Mouse (Mus musculus) midbrain, embryonic 10.5 days (tissue): ENCODE data around the gene Tmem14a. TPM values are rescaled to one million over a fixed set of nuclear protein-coding genes. Genes with fewer than 3 reads are reported as not detected.

Experiments used
- DNase-seq: peaks from one replicate; pipeline ENCODE4 v3.0.0-alpha.2; 2017; ENCODE audit warnings: low spot score
- H3K27ac ChIP-seq: fragments of 300-500 bp; sonication (generic); replicated peaks from 2 replicates; pipeline ENCODE4 v1.5.1; 2016; ENCODE audit warnings: mild to moderate bottlenecking
- H3K27me3 ChIP-seq: fragments of 300-500 bp; sonication (generic); 2 replicates; pipeline ENCODE4 v1.6.1; 2016; ENCODE audit warnings: low read depth, mild to moderate bottlenecking; ENCODE audit not compliant: poor library complexity, severe bottlenecking
- H3K36me3 ChIP-seq: fragments of 300-500 bp; sonication (generic); 2 replicates; pipeline ENCODE4 v1.6.1; 2016; ENCODE audit warnings: mild to moderate bottlenecking, moderate library complexity
- H3K4me1 ChIP-seq: fragments of 300-500 bp; sonication (generic); 2 replicates; pipeline ENCODE4 v1.6.1; 2016
- H3K4me3 ChIP-seq: fragments of 300-500 bp; sonication (generic); 2 replicates; pipeline ENCODE4 v1.5.1; 2016; ENCODE audit warnings: mild to moderate bottlenecking, moderate library complexity
- H3K9me3 ChIP-seq: fragments of 300-500 bp; sonication (generic); replicated peaks from 2 replicates; pipeline ENCODE4 v1.6.1; 2016; ENCODE audit warnings: mild to moderate bottlenecking
- WGBS: fragments of 180-500 bp; shearing (Covaris S2); methylation state at CpG from one replicate; pipeline ENCODE4 v1.1.7; 2016; 5-methylcytosine and 5-hydroxymethylcytosine counted together
- polyA plus RNA-seq: library from polyadenylated mRNA; unstranded; fragments of >200 nt; fragmentation: Nextera tagmentation; extraction: Ambion mirVana; gene quantifications from 2 replicates; pipeline ENCODE4 v1.2.1, GENCODE M21; 2016

Tmem14a gene
- polyA plus RNA-seq, 1 experiment from 2014 or later = 10.2 TPM

DNA sequence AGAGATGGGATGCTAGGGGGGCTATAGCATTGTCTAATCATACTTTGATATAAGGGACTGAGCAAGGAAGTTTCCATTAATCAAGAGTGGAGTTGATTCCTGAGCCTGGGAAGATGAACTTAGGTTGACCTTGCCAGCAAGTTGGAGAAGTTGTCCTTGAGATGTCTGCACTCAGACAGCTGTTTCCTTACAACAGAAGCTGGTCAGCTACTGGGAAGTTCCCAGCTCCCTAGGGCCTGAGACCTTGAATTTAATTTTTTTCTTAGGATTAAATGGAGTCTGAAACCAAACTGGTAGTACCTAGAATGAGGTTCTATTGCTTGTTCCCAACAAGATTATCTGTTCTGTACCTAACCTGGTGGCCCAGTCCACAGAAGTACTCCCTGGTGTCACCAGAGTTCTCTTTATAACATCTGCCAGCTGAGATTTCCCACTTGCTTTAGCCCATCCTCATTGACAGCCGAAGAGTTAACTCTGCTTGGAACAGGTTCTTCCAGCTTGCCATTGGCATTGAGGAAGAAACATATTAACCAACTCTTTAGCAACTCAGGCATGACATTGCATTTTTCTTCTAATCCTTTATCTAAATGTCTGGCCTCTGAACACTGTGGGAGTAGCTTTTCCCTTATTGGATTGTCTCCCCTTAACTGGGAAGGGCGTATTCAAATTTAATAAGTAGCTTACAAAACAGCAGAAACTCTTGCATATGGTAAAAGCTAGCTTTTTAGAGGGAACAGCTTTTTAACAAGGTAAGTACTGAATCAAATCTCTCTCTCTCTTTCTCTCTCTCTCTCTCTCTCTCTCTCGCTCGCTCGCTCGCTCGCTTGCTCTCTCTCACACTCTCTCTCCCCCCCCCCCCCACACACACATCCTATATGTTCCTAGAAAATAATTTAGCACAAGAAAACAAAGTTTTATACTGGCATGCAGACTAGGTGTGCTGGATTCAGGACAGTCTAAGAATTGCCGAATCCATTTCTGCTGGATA lies 21.8 kb downstream of the Tmem14a start, which contains the start of gene Gsta3:
Gsta3 (plus strand) TSS at position 679 of the 988 bp plus-strand sequence.
- H3K27ac ChIP-seq = no peak within 1 kb of the TSS
- H3K4me1 ChIP-seq = peaks cover 5% of the 10 kb centered on the region; the same call in 1 of the 2 replicates
- H3K9me3 ChIP-seq = no peaks in the 10 kb centered on the region
- WGBS = 90% methylated on average over 8 of the region's 8 CpGs
- no peak for DNase-seq
- H3K4me3 ChIP-seq = no peak within 1 kb of the TSS
- H3K36me3 ChIP-seq = no peaks in the 10 kb centered on the region
- H3K27me3 ChIP-seq = no peaks in the 10 kb centered on the region

DNA sequence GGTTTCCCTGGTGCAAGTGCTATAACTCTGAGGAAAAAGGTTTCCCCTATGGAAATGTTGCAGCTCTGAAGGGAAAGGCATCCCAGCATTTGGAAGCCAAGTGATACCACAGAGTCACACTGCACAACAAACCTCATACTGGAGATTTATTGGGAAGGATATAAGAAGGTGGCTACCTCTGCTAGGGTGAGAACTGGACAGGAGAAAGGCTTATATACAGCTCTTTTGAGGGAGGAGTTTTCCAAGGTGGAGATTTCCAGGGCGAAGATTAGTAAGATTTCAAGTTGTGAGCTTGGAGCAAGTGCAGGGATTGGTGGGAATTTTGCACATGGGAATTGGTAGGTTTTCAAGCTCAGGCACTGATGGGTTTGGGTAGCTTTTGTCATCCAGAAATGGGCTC lies 22.7 kb downstream of the Tmem14a start:
- no peaks in the 10 kb centered on the region for H3K9me3 ChIP-seq
- no peak overlapping the region for H3K27ac ChIP-seq
- H3K27me3 ChIP-seq = no peaks in the 10 kb centered on the region
- no peak for DNase-seq
- no peak overlapping the region for H3K4me3 ChIP-seq
- H3K4me1 ChIP-seq = peaks cover 5% of the 10 kb centered on the region; the same call in 1 of the 2 replicates
- H3K36me3 ChIP-seq = no peaks in the 10 kb centered on the region
- WGBS = 87% methylated on average over 1 of the region's 1 CpGs

- no peaks in the 10 kb centered on the region for H3K36me3 ChIP-seq
- no peaks in the 10 kb centered on the region for H3K27me3 ChIP-seq
- H3K4me1 ChIP-seq = peaks cover 5% of the 10 kb centered on the region; the same call in 1 of the 2 replicates
- DNase-seq = no peak
- WGBS = 73% methylated on average over 4 of the region's 4 CpGs
- H3K4me3 ChIP-seq = no peak overlapping the region
- no peaks in the 10 kb centered on the region for H3K9me3 ChIP-seq
- H3K27ac ChIP-seq = no peak overlapping the region
Observed at GRCm38 (mm10) chr1:21244290-21244960, 26.1 kb downstream of the Tmem14a start.

DNA sequence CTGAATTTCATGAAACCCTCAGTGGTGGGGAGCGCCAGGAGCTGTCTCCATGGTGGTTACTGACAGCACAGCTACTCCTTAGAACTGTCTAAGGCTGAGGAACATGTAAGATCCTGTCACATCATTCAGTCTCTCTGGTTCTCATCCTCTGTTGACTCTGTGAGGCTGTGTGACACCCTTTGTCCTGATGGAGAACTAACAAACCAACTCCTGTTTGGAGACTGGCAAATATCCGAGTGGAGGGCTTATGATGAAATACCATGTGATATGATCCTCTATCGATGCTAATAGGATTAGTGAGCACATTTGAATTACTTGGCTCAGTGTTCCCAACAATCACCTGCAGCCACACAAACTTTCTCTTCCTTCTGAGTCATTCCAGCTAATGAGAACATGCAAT lies 27.8 kb downstream of the Tmem14a start:
- DNase-seq = no peak
- H3K4me3 ChIP-seq = no peak overlapping the region
- H3K27me3 ChIP-seq = no peaks in the 10 kb centered on the region
- H3K36me3 ChIP-seq = no peaks in the 10 kb centered on the region
- H3K27ac ChIP-seq = no peak overlapping the region
- WGBS = 80% methylated on average over 3 of the region's 3 CpGs
- H3K9me3 ChIP-seq = no peaks in the 10 kb centered on the region
- no peaks in the 10 kb centered on the region for H3K4me1 ChIP-seq

GRCm38 (mm10) chr1:21247896-21248295 lies 29.5 kb downstream of the Tmem14a start:
- DNase-seq = no peak
- Histone ChIP-seq H3K36me3 (no peaks in the 10 kb centered on the region), H3K27me3 (no peaks in the 10 kb centered on the region), H3K4me1 (0 out of 2 replicates have a peak, but pooled peaks cover 6% of the 10 kb centered on the region), H3K9me3 (no peaks in the 10 kb centered on the region), H3K27ac (no peak overlapping the region), H3K4me3 (no peak overlapping the region)

DNA sequence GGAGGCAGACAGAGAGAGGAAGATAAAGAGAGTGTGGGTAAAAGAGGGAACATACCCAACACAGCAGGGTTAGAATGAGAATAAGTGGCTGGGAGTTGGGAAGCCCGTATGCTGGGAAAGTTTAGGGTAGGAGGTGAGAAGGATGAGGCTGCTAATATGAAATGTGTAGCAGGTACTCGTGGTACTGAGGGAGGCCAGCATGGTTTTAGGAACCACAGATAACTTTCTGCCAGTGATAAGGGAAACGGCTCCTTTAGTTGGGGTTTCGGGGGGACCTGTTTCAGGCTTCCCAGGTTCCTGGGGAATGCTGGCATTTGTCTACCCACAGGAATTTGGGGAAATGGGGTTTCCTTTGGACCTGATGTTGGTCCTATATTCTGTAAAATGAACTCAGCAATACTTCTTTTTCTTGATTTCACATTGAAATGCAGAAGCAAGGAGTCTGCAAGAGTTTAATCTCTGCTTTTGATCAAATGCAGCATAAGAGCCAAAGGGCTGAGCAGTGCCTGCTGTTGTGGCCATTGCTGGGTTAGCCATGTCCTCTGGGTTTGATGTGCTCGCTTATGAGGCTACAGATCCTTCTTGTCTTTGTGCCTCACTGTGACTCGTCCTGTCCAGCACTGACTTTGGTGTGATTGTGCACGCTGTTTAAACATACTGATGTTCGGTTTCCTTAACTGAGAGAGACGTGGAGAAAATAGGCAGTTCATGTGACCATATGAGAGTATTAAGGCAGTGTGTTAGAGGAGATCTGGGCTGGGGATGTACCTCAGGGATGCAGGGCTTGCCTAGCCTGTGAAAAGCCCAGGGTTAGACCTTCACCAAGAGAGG lies 30.4 kb downstream of the Tmem14a start:
- Histone ChIP-seq H3K36me3 (no peaks in the 10 kb centered on the region), H3K27me3 (no peaks in the 10 kb centered on the region), H3K27ac (no peak overlapping the region), H3K4me1 (0 out of 2 replicates have a peak, but pooled peaks cover 6% of the 10 kb centered on the region), H3K9me3 (no peaks in the 10 kb centered on the region), H3K4me3 (no peak overlapping the region)
- WGBS = 89% methylated on average over 9 of the region's 9 CpGs
- DNase-seq = no peak

DNA sequence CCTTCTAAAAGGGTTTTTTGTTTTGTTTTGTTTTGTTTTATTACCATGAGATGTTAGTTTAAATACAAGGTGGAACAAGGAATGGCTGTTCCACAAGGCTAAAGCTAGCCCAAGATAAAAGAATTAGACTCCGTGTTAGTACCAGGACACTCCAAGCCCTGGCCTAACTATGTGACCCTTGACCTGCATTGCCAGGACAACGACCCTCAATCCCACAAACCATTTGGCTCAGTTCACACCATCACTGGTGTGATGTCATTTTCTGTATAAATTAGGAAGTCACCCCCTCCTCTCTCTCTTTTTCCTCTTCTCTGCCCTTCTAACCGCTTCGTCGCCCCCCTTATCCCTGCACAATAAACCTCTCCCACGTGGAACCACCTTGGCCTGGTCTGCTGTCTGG lies 33.3 kb downstream of the Tmem14a start:
- Histone ChIP-seq H3K9me3 (no peaks in the 10 kb centered on the region), H3K4me1 (0 out of 2 replicates have a peak, but pooled peaks cover 9% of the 10 kb centered on the region), H3K27ac (no peak overlapping the region), H3K36me3 (no peaks in the 10 kb centered on the region), H3K27me3 (no peaks in the 10 kb centered on the region), H3K4me3 (no peak overlapping the region)
- peak; percentile 40 for DNase-seq
- WGBS = 35% methylated on average over 6 of the region's 6 CpGs

GRCm38 (mm10) chr1:21252566-21253302 lies 34.4 kb downstream of the Tmem14a start:
- Histone ChIP-seq H3K9me3 (no peaks in the 10 kb centered on the region), H3K27ac (0 out of 2 replicates have a peak overlapping the region, but pooled peaks have one; percentile 23), H3K27me3 (no peaks in the 10 kb centered on the region), H3K4me3 (no peak overlapping the region), H3K36me3 (no peaks in the 10 kb centered on the region), H3K4me1 (0 out of 2 replicates have a peak, but pooled peaks cover 9% of the 10 kb centered on the region)
- 87% methylated on average over 10 of the region's 10 CpGs for WGBS
- DNase-seq = no peak

DNA sequence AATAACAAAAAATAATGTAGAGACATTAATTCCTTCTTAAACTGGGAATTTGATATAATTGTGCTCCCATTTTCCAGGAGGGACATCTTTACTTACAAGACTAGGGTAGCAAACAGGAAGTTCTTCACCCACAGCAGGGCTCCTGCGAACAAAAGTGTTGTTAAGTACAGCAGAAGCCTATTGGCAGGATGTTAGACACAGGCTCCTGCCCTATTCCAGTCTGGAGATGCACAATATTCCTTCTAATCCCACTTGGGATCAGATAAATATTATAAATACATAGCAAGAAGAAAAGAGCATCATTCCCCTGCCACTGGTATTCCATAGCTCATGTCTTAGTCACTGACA lies 34.9 kb downstream of the Tmem14a start:
- 0 out of 2 replicates have a peak, but pooled peaks cover 9% of the 10 kb centered on the region for H3K4me1 ChIP-seq
- H3K36me3 ChIP-seq = no peaks in the 10 kb centered on the region
- 88% methylated on average over 1 of the region's 1 CpGs for WGBS
- no peak for DNase-seq
- H3K27me3 ChIP-seq = no peaks in the 10 kb centered on the region
- no peak overlapping the region for H3K27ac ChIP-seq
- H3K4me3 ChIP-seq = no peak overlapping the region
- no peaks in the 10 kb centered on the region for H3K9me3 ChIP-seq

DNA sequence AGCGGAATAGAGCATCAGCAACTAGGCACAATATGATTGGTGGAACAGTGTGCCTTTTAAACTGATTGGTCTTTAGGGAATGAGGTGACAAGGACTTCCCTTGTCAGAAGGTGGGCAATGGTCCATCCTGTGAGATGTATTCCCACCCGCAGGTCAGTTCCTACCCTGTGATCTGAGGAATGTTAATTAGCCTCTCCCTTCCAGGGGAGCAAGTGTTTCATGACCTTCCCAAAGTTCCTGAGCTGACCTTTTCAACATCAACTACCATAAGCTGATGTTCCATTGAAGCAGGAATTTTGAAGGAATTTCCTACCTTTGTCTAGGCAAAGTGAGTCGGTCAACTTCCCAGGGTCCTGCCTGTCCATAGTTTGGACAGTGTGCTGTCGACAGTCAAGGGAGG lies 35.5 kb downstream of the Tmem14a start:
- 82% methylated on average over 4 of the region's 4 CpGs for WGBS
- H3K4me3 ChIP-seq = no peak overlapping the region
- H3K4me1 ChIP-seq = 0 out of 2 replicates have a peak, but pooled peaks cover 9% of the 10 kb centered on the region
- H3K27me3 ChIP-seq = no peaks in the 10 kb centered on the region
- DNase-seq = no peak
- no peaks in the 10 kb centered on the region for H3K36me3 ChIP-seq
- H3K9me3 ChIP-seq = no peaks in the 10 kb centered on the region
- H3K27ac ChIP-seq = no peak overlapping the region

GRCm38 (mm10) chr1:21255625-21256345 lies 37.4 kb downstream of the Tmem14a start:
- Histone ChIP-seq H3K27ac (no peak overlapping the region), H3K9me3 (no peaks in the 10 kb centered on the region), H3K36me3 (no peaks in the 10 kb centered on the region), H3K27me3 (no peaks in the 10 kb centered on the region), H3K4me1 (0 out of 2 replicates have a peak, but pooled peaks cover 9% of the 10 kb centered on the region), H3K4me3 (no peak overlapping the region)
- DNase-seq = no peak
- WGBS = 90% methylated on average over 7 of the region's 7 CpGs
